Mouse (Mus musculus): ENCODE data around the gene Slamf9. TPM values are rescaled to one million over a fixed set of nuclear protein-coding genes. Genes with fewer than 3 reads are reported as not detected.

Slamf9 gene
- 0.21 and 0.23 TPM in 2 replicates for polyA plus RNA-seq (2015; fragmentation: Nextera tagmentation; extraction: Ambion mirVana)

DNA sequence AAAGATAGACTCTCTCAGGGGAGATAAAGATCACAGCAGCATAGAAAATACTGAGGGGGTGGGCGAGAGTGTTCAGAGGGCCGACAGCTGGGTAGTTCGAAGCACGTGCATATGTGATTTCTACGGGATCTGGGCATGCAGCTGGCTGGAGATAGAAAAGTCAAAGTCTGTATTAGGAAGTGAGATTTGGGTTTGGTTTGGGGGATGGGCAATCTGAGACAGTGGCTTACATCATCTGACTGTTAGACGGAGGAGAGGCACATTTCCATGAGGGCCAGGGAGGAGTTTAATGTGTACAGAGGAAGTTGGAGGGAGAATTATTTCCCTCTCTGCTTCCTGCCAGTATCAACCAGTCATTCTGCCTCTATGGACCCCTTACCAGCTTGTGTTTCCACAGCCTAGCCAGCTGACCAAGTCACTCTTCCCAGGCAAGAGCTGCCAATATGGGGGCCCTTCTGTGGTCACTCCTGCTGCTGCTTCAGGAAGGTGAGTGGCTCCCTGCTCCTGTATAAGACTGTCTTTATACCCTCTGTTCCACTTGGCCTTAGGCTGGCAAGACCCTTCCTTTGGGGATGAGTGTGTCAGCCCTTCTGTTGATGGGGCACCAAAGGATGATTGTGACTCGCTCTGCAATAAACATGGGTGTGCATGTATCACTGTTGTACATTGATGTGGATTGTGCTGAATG lies at the start of gene Slamf9:
Slamf9 (plus strand) TSS at position 305 of the 688 bp plus-strand sequence.
- no peaks in the 10 kb centered on the region for H3K27me3 ChIP-seq
- no peaks in the 10 kb centered on the region for H3K36me3 ChIP-seq (ENCODE audit: poor library complexity, severe bottlenecking)
- no peak within 1 kb of the TSS for H3K27ac ChIP-seq
- no peak for ATAC-seq
- H3K9me3 ChIP-seq (replicated peaks) = no peaks in the 10 kb centered on the region
- no peaks in the 10 kb centered on the region for H3K4me1 ChIP-seq
- H3K4me3 ChIP-seq = no peak within 1 kb of the TSS
- 83% methylated on average over 7 of the region's 7 CpGs for WGBS
- H3K4me2 ChIP-seq = no peak within 1 kb of the TSS
- H3K9ac ChIP-seq = no peak within 1 kb of the TSS

DNA sequence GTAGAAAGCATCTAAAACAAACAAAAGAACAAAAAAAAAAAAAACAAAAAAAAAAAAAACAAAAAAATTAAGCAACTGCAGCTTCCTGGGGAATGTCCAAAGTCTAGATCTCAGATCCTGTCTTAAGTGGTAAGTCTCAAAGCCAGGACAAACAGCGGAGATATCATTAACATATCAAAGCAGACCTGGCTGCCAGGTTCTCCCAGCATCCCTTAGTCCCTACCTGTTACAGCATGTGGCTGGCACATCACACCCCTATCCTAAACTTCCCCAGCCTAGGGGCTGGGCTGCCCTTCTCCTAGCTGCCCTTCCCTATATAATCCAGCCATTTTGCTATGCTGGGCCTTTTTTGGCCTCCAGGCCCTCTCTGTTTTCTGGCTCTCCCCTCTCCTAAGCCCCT lies 48.7 kb upstream of the Slamf9 start:
- Histone ChIP-seq H3K4me2 (no peak overlapping the region), H3K4me3 (no peak overlapping the region), H3K4me1 (no peaks in the 10 kb centered on the region), H3K9me3 (replicated peaks) (no peaks in the 10 kb centered on the region), H3K36me3 (ENCODE audit: poor library complexity, severe bottlenecking) (no peaks in the 10 kb centered on the region), H3K27me3 (no peaks in the 10 kb centered on the region), H3K27ac (no peak overlapping the region), H3K9ac (no peak overlapping the region)
- ATAC-seq = no peak
- 60% methylated on average over 1 of the region's 1 CpGs for WGBS

GRCm38 (mm10) chr1:172427841-172428240 lies 47.3 kb upstream of the Slamf9 start:
- Histone ChIP-seq H3K9me3 (replicated peaks) (no peaks in the 10 kb centered on the region), H3K4me2 (no peak overlapping the region), H3K36me3 (ENCODE audit: poor library complexity, severe bottlenecking) (no peaks in the 10 kb centered on the region), H3K27me3 (no peaks in the 10 kb centered on the region), H3K4me3 (no peak overlapping the region), H3K27ac (no peak overlapping the region), H3K9ac (no peak overlapping the region), H3K4me1 (no peaks in the 10 kb centered on the region)
- ATAC-seq = no peak
- 88% methylated on average over 3 of the region's 3 CpGs for WGBS

DNA sequence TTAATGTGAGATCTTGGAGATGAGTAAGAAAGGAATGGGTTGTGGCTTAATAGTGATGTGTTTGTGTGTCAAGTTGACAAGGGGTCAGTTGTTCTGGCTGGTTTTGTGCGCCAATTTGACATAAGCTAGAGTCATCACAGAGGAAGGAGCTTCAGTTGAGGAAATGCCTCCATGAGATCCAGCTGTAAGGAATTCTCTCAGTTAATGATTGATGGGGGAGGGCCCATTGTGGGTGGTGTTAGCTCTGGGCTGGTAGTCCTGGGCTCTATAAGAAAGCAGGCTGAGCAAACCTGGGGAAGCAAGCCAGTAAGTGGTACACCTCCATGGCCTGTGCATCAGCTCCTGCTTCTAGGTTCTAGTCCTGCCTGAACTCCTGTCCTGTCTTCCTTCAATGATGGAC lies 46.5 kb upstream of the Slamf9 start:
- Histone ChIP-seq H3K27ac (no peak overlapping the region), H3K36me3 (ENCODE audit: poor library complexity, severe bottlenecking) (no peaks in the 10 kb centered on the region), H3K4me2 (no peak overlapping the region), H3K9ac (no peak overlapping the region), H3K9me3 (replicated peaks) (no peaks in the 10 kb centered on the region), H3K4me3 (no peak overlapping the region), H3K27me3 (no peaks in the 10 kb centered on the region), H3K4me1 (no peaks in the 10 kb centered on the region)
- WGBS = 95% methylated on average over 1 of the region's 1 CpGs
- ATAC-seq = no peak

GRCm38 (mm10) chr1:172430731-172431220 lies 44.4 kb upstream of the Slamf9 start:
- H3K9ac ChIP-seq = no peak overlapping the region
- no peaks in the 10 kb centered on the region for H3K4me1 ChIP-seq
- H3K9me3 ChIP-seq (replicated peaks) = no peaks in the 10 kb centered on the region
- WGBS = 57% methylated on average over 9 of the region's 9 CpGs
- H3K27ac ChIP-seq = no peak overlapping the region
- ATAC-seq = no peak
- H3K4me2 ChIP-seq = no peak overlapping the region
- no peak overlapping the region for H3K4me3 ChIP-seq
- H3K36me3 ChIP-seq (ENCODE audit: poor library complexity, severe bottlenecking) = no peaks in the 10 kb centered on the region
- H3K27me3 ChIP-seq = no peaks in the 10 kb centered on the region

GRCm38 (mm10) chr1:172431836-172432586 lies 43.1 kb upstream of the Slamf9 start:
- no peak overlapping the region for H3K27ac ChIP-seq
- H3K9ac ChIP-seq = no peak overlapping the region
- no peaks in the 10 kb centered on the region for H3K27me3 ChIP-seq
- H3K36me3 ChIP-seq (ENCODE audit: poor library complexity, severe bottlenecking) = no peaks in the 10 kb centered on the region
- no peaks in the 10 kb centered on the region for H3K4me1 ChIP-seq
- no peaks in the 10 kb centered on the region for H3K9me3 ChIP-seq (replicated peaks)
- H3K4me3 ChIP-seq = no peak overlapping the region
- WGBS = 57% methylated on average over 4 of the region's 4 CpGs
- no peak overlapping the region for H3K4me2 ChIP-seq
- no peak for ATAC-seq

- Histone ChIP-seq H3K9ac (no peak overlapping the region), H3K4me1 (no peaks in the 10 kb centered on the region), H3K36me3 (ENCODE audit: poor library complexity, severe bottlenecking) (no peaks in the 10 kb centered on the region), H3K27ac (no peak overlapping the region), H3K9me3 (replicated peaks) (no peaks in the 10 kb centered on the region), H3K4me3 (no peak overlapping the region), H3K27me3 (no peaks in the 10 kb centered on the region), H3K4me2 (no peak overlapping the region)
- 90% methylated on average over 3 of the region's 3 CpGs for WGBS
- no peak for ATAC-seq
Measured at GRCm38 (mm10) chr1:172432587-172432955, 42.6 kb upstream of the Slamf9 start.

GRCm38 (mm10) chr1:172433012-172433850 lies 41.9 kb upstream of the Slamf9 start:
- ATAC-seq = no peak
- Histone ChIP-seq H3K9ac (no peak overlapping the region), H3K9me3 (replicated peaks) (no peaks in the 10 kb centered on the region), H3K27me3 (no peaks in the 10 kb centered on the region), H3K36me3 (ENCODE audit: poor library complexity, severe bottlenecking) (no peaks in the 10 kb centered on the region), H3K4me3 (no peak overlapping the region), H3K27ac (no peak overlapping the region), H3K4me1 (no peaks in the 10 kb centered on the region), H3K4me2 (no peak overlapping the region)
- WGBS = 92% methylated on average over 20 of the region's 20 CpGs

DNA sequence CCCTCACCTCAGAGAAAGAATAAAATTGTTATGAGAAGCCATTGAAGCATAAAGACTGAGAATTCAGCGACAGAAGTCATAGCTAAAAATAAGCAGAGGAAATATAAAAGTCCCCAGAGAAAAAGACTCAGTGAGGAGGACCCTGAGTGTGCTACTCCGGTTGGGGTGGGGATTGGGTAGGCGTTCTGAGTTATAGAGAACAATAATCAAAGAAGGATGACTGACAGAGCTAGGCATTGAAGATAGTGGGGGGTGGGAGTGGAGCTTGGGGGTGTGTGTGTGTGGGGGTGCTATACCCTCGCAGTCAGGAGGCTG lies 41.4 kb upstream of the Slamf9 start:
- H3K9ac ChIP-seq = no peak overlapping the region
- no peaks in the 10 kb centered on the region for H3K9me3 ChIP-seq (replicated peaks)
- 77% methylated on average over 4 of the region's 4 CpGs for WGBS
- ATAC-seq = no peak
- H3K4me2 ChIP-seq = no peak overlapping the region
- H3K4me1 ChIP-seq = no peaks in the 10 kb centered on the region
- H3K4me3 ChIP-seq = no peak overlapping the region
- no peaks in the 10 kb centered on the region for H3K27me3 ChIP-seq
- H3K27ac ChIP-seq = no peak overlapping the region
- no peaks in the 10 kb centered on the region for H3K36me3 ChIP-seq (ENCODE audit: poor library complexity, severe bottlenecking)

GRCm38 (mm10) chr1:172436785-172437184 lies 38.4 kb upstream of the Slamf9 start:
- no peaks in the 10 kb centered on the region for H3K4me1 ChIP-seq
- H3K9me3 ChIP-seq (replicated peaks) = no peaks in the 10 kb centered on the region
- H3K4me3 ChIP-seq = no peak overlapping the region
- no peak overlapping the region for H3K4me2 ChIP-seq
- H3K27ac ChIP-seq = no peak overlapping the region; the same call in 1 of the 2 replicates
- ATAC-seq = no peak
- no peaks in the 10 kb centered on the region for H3K27me3 ChIP-seq
- H3K9ac ChIP-seq = no peak overlapping the region
- no peaks in the 10 kb centered on the region for H3K36me3 ChIP-seq (ENCODE audit: poor library complexity, severe bottlenecking)
- 56% methylated on average over 6 of the region's 6 CpGs for WGBS

- Histone ChIP-seq H3K36me3 (ENCODE audit: poor library complexity, severe bottlenecking) (no peaks in the 10 kb centered on the region), H3K4me1 (no peaks in the 10 kb centered on the region), H3K9me3 (replicated peaks) (no peaks in the 10 kb centered on the region), H3K4me2 (no peak overlapping the region), H3K9ac (no peak overlapping the region), H3K27ac (no peak overlapping the region), H3K4me3 (no peak overlapping the region), H3K27me3 (no peaks in the 10 kb centered on the region)
- no peak for ATAC-seq
- WGBS = 81% methylated on average over 2 of the region's 2 CpGs
Measured at GRCm38 (mm10) chr1:172438621-172439020, 36.5 kb upstream of the Slamf9 start.

GRCm38 (mm10) chr1:172440521-172440920 lies 34.6 kb upstream of the Slamf9 start:
- WGBS = 91% methylated on average over 3 of the region's 3 CpGs
- no peak overlapping the region for H3K4me2 ChIP-seq
- H3K27me3 ChIP-seq = no peaks in the 10 kb centered on the region
- H3K27ac ChIP-seq = no peak overlapping the region
- no peaks in the 10 kb centered on the region for H3K9me3 ChIP-seq (replicated peaks)
- no peak for ATAC-seq
- no peaks in the 10 kb centered on the region for H3K36me3 ChIP-seq (ENCODE audit: poor library complexity, severe bottlenecking)
- no peak overlapping the region for H3K4me3 ChIP-seq
- H3K9ac ChIP-seq = no peak overlapping the region
- H3K4me1 ChIP-seq = no peaks in the 10 kb centered on the region

All from forebrain, embryonic 13.5 days (tissue).